Comparison of ENCODE assay signal across 1 mouse cellular context in genomic region chr5:33651921-33652782, GRCm38 (mm10).
A peak's percentile ranks its signal among the peaks of the same experiment; 100 is the strongest.
TF ChIP-seq lines count a peak whose summit lies in the region.

Gene Slbp (minus strand): TSS chr5:33652574.

TF ChIP-seq in CH12.LX, 34 proteins besides CTCF, POLR2A, EP300 and RAD21 (continued from another document):
- TF ChIP-seq CHD1 (IDR thresholded peaks at IDR 0.05; ENCODE audit: low read depth, low read length) = peak; percentile 99
- no peak for TF ChIP-seq ZKSCAN1 (IDR thresholded peaks at IDR 0.05; ENCODE audit: borderline replicate concordance, low read depth, low read length)
- peak; percentile 98 for TF ChIP-seq POLR2AphosphoS2 (IDR thresholded peaks at IDR 0.05; ENCODE audit: low read depth, low read length)
- TF ChIP-seq MYC (IDR thresholded peaks at IDR 0.05; ENCODE audit: low read depth, low read length) = no peak
- TF ChIP-seq RCOR1 (conservative IDR thresholded peaks at IDR 0.05; ENCODE audit: low read depth, low read length) = no peak
- TF ChIP-seq ZMIZ1 (IDR thresholded peaks at IDR 0.05; ENCODE audit: low read depth, low read length) = peak; percentile 98
- 0 out of 2 replicates have a peak, but pooled peaks have one; percentile 22 for TF ChIP-seq BHLHE40 (IDR thresholded peaks at IDR 0.05; ENCODE audit: low read depth, low read length)
- peak; percentile 49; the same call in 1 of the 2 replicates for TF ChIP-seq UBTF (IDR thresholded peaks at IDR 0.05; ENCODE audit: low read depth, low read length)
- no peak; the same call in 1 of the 2 replicates for TF ChIP-seq USF1 (IDR thresholded peaks at IDR 0.05; ENCODE audit: low read depth, low read length)
- peak; percentile 71 for TF ChIP-seq HCFC1 (IDR thresholded peaks at IDR 0.05; ENCODE audit: low read depth, low read length)
- peak; percentile 100 for TF ChIP-seq NELFE (IDR thresholded peaks at IDR 0.05; ENCODE audit: low read depth, low read length)
- no peak for TF ChIP-seq GABPA (IDR thresholded peaks at IDR 0.05; ENCODE audit: insufficient replicate concordance, low read depth, low read length)
- peak; percentile 84 for TF ChIP-seq NRF1 (IDR thresholded peaks at IDR 0.05; ENCODE audit: low read depth, low read length)
- TF ChIP-seq ETS1 (conservative IDR thresholded peaks at IDR 0.05; ENCODE audit: low read depth, low read length) = peak; percentile 24
- TF ChIP-seq MEF2A (IDR thresholded peaks at IDR 0.05; ENCODE audit: borderline replicate concordance, low read depth, low read length) = peak; percentile 21; the same call in 1 of the 2 replicates
- TF ChIP-seq ZNF384 (IDR thresholded peaks at IDR 0.05; ENCODE audit: low read depth, low read length) = 0 out of 2 replicates have a peak, but pooled peaks have one; percentile 19
- TF ChIP-seq MXI1 (IDR thresholded peaks at IDR 0.05; ENCODE audit: low read depth, low read length) = peak; percentile 90
- TF ChIP-seq E2F4 (IDR thresholded peaks at IDR 0.05; ENCODE audit: insufficient replicate concordance, low read depth, low read length) = peak; percentile 97
- no peak for TF ChIP-seq PAX5 (IDR thresholded peaks at IDR 0.05; ENCODE audit: low read length)
- TF ChIP-seq SIN3A (IDR thresholded peaks at IDR 0.05; ENCODE audit: low read length) = peak; percentile 95
- no peak for TF ChIP-seq JUND (conservative IDR thresholded peaks at IDR 0.05; ENCODE audit: low read depth, low read length)
